Mouse (Mus musculus) cerebellum, postnatal 10 days (tissue): ENCODE data around the gene Tomm6.
"Not testable (repeated sequence)": the region's sequence is repeated elsewhere in the genome, so short reads cannot be mapped to it uniquely, and the experiment has no call there.

Experiments
- DNase-seq, 2 experiments: peaks; one replicate each; pipeline ENCODE4 v3.0.0; 2021; ENCODE audit warnings: mixed read lengths in 2 of 2

The Tomm6 gene

DNA sequence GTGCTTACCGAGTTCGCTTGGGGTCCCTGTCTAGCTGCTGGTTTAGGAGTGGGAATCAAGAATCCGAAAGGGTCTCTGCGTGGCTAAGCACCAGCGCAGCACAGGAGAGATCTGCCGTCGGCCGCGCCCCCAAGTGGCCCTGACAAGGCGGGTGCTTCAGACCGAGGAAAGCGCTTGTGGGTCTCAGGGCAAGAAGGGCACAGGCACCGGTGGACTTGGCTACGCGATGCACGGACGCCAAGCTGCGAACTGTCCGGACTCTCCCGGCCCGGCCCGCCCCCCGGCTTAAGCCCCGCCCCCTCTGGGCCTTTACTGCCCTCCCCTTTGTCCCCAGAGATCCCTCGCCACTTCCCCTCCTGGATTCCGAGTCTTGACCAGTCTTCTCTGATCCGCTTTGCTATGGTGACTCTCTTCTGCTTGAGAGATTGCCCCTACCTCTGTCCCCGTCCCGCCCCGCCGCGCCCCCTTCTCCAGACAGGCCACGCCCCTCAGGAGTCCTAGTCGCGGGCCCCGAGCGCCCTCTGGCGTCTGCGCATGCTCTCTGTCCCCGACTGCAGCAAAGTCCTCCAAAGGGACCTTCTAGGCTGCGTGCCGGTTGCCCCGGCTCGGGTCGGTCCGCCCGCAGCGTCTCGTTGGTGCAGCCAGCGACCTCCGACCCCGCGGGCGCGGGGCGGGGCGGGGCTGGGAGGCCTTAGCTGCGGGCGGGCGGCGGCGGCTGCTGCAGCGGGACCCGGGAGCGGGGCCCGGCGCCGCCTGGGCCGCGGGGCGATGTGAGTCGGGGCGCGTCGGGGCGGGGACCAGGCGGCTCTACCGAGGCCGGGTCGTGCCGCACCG, 6.5 kb upstream of the Tomm6 start, which contains the start of gene Prickle4:
Gene Prickle4, minus strand, starts transcription at position 234 of the 834 bp plus-strand sequence.
- peak; percentile 99 for DNase-seq

DNA sequence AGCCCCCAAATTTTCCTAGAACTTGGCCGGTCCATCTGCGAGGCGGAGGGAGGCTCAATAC, 6.1 kb upstream of the Tomm6 start, which contains the start of gene Gm21981:
Gene Gm21981, minus strand, starts transcription at position 14 of the 61 bp plus-strand sequence.
- no peak for DNase-seq

DNA sequence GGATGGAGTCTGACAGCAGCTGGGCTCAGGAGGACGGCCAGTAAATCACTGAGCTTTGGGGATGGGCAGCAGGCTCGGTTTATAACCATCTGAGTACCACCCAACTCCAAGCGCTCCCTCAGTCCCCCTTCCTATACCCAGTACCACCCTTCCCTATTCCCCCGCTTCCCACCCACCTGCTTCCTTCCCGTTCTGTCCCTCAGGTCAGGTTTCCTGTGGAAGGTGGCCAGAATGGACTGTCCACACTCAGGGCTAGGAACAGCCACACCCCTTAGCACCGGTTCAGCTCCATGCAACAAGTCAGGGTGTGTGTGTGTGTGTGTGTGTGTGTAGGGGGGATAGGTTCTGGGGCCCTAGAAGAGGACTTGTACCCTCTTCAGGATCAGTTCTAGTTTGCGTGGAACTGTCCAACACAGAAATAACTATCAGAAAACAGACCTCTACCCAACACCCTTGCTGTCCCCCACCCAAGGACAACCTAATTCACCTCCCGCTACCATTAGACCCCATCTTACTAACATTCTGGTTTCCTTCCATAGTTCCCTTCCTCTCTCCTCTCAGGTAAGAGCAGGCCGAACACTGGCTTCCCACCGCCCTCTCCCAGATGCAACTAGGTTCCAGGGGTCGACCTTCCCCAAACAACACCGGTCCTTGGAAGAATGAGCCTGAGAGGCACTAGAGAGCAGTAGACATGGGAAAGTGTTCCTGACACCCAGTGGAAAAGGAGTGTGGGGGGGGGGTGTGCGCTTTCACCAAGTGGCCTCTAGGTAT, 5.7 kb upstream of the Tomm6 start:
- no peak for DNase-seq

DNA sequence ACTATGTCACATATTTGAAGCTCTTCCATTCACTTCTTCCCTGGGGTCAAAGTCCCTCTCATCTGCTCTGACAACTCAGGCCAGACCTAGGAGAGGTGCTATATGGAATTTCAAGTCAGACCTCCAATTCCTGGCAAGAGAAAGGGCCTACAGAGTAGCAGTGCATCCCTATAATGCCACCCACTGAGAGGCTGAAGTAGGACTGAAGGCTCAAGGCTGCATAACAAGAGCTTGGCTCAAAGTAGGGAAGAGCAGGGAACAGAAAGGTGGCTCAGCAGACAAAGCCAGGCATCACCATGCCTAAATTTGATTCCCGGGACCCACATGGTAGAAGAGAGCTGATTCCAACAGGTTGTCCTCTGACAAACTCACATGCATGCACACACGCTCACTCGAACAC, 3.5 kb upstream of the Tomm6 start:
- no peak for DNase-seq

DNA sequence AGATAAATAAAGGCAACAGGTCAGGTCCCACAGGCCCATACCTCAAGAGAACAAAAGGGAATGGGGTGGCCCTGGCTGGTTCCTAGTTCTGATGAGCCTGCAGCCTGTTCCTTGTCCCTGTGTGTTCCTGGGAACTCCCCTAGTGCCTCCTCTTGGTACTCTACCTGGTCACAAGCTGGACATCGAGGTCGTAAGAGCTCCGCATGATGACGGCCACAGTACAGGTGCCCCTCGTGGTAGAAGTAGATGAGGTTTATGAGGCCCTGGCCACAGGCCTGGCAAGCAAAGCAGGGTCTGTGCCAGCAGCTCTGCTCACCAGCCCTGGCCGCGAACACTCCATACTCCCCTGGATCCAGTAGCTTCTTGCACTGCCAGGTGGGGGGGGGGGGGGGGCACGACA, 1.7 kb upstream of the Tomm6 start:
- DNase-seq = peak; percentile 28 to 34

DNA sequence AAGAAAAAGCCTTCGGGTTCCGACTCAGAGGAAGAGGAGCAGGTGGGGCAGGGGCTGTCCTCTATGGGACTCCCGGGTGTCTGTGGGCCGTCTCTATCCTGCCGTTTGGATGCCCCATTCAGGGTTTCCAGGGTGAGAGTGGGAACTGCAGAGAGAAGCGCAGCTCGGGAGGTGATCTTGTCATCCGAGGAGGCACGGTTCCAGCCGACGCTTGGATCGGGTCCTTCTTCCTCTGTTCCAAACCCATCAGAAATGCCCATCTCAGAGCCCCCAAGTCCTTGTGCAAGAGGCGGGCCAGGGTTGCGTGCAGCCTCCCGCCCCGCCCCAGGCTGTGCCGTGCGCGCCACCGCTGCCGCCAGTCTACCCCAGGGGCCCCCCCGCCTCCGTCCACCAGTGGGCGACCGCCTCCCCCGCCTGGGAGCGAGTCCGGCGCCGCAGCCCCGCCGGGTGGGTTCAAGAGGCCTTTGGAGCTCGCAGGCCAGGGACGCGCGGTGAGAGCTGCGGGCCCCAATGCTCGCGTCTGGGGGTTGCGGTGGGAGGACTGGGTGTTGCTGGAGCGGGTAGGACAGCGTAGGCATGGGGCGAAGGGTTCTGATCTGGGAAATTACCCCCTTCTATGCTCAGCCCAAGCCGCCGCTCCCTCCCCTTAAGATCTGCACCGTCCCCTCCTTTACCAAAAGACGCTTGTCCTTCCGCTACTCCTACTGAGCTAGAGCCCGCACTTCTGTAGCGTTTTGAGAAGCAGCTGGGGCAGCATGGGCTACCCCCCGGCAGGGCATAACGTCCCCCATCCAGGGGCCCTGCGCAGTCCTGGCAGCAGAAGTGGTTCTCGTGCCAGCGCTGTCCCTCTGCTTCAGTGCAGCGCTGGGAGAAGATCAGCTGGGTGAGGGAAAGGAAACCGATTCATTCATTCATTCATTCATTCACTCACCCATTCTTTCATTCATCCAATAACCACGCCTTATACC, 706 bp upstream of the Tomm6 start, which contains the start of gene Frs3:
Gene Frs3, plus strand, starts transcription at position 423 of the 968 bp plus-strand sequence.
- DNase-seq = peak; percentile 87 to 89

DNA sequence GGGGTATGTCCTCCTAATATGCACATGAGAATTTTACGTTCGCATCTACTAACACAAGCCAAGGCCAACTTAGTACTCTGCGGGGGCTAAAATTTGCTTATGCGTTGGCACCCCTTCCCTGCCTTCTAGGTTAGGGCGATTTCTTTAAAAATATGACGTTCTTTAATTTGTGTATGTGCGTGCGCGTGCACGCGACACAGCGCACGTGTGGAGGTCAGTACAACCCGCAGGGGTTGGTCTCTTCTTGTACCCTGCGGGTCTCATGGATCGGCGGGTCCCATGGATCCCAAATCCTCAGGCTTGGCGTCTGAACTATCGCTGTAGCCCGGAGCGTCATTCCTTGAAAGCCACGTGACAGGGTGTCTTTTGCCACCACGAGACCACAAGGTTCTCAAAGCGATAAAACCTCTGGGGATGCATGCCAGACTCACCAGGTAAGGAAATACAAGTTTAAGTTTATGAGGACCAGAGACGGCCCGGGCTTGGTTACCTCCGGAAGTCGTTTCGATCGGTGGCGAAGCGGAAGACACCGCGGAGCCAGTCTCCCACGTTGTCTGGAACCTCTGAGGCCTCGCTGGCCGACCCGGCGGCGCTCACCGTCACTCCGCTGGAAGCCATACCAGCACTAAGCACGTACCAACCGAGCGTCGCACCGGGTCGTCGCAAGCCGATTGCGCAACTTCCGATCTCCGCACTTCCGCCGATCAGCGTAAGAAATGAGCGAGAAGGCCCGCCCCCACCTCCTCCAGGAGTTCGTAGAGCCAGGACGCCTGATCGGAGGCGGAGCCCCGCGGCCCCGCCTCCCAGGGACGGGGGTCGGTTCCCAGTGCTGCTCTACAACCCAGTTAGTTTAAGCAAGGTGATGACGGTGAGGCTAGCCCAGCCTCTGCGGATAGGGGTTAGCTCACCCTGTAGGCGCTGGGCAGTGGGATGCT, 510 bp downstream of the Tomm6 start:
- peak; percentile 97 to 98 for DNase-seq

DNA sequence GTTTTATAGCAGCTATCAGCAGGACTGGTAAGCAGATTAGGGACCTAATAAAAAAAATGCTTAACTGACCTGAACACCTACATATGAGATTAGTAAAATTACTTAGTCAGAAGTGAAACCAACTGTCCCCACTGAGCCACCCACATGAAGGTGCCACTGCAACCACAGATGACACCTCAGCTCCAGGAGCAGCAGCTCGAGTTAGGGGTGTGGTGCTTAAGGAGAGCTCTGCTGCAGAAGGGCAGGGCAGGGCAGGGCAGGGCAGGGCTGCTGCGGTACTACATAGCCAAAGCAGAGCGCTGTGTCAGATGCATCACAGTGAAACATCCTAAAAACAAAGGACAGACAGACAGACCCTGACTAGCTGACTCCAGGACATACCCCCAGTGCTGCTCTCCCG, 5.3 kb downstream of the Tomm6 start:
- DNase-seq = no peak

DNA sequence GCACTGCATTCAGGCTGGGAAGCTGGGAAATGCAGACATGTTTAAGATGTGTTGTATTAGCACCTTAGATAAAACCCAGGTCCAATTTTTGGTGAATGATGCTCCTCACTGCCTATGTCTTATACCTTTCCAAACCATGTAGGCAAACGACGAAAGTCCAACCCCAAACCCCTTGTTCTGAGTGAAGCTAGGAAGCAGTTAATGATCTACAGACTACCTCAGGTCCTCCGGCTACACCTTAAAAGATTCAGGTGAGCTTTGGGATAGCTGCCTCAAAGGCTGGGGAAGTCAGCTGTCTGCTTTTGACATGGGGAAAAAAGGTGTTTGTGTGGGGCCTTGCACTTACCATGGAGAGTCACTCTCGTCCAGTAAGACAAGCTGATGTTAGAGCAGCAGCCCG, 9.5 kb downstream of the Tomm6 start:
- DNase-seq = no peak

DNA sequence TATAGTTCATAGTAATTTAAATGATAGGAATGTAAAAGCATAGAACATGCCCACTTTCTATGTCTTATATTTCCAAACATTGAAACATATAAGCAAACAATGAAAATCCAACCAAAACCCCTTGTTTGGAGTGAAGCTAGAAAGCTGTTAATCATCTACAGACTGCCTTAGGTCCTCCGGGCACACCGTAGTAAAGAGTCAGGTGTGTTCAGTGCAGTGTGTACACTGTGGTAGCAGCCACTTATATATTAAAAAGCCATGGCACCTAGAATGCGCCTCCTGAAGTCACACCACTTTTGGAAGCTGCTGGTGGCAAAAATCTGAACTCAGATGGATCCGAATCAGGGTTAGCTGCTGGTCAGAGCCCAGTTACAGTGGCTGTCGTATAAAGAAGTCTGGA, 9.9 kb downstream of the Tomm6 start:
- no peak for DNase-seq

DNA sequence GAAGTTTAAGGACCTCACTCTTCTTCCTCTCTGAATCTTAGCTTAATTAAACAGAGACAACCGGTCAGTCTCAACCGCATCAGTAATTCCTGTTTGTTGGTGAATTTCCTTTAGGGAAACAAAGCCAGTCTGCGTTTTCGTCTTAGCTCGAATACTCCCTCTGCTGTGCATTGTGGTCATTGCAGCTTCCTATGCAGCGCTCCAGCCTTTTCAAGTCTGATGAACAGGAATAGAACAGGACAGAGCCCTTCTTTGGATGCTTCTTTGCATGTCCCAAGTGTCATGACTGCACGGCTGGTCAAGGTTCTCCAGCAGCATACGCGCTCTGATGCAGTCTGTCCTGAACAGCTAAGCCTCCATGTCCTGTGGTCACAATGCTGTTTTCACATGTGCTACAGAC, 11.6 kb downstream of the Tomm6 start:
- peak; percentile 83 to 88 for DNase-seq

DNA sequence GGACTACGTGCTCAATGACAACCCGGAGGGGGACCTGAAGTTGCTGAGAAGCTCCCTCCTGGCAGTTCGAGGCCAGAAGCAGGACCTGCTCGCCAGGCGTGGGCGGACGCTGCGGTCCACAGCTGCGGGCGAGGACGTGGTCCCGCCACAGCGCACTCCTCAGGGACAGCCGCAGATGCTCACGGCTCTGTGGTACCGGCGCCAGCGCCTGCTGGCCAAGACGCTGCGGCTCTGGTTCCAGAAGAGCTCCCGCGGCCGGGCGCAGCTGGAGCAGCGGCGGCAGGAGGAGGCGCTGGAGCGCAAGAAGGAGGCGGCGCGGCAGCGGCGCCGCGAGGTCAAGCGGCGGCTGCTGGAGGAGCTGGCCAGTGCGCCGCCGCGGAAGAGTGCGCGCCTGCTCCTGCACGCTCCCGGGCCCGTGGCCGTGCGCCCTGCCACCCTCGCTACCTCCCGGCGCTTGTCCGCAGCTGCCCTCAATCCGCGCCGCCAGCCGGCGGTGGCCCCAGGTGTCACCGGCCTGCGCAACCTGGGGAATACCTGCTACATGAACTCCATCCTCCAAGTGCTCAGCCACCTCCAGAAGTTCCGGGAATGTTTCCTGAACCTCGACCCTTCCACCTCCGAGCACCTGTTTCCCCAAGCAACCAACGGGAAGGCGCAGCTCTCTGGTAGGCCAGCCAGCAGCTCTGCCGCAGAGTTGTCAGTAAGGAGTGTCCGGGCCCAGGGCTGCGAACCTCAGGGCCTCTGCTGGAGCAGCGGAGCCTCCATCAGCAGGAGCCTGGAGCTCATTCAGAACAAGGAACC, 15.7 kb downstream of the Tomm6 start:
- peak; percentile 44 to 56 for DNase-seq

DNA sequence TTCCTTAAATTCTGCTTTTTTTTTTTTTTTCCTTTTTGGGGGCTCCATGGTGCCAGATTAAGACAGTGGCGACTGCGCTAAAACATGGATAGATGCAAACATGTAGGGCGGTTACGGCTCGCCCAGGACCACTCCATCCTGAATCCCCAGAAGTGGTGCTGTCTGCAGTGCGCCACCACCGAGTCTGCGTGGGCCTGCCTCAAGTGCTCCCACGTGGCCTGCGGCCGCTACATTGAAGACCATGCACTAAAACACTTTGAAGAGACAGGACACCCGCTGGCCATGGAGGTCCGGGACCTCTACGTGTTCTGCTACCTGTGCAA, 16.2 kb downstream of the Tomm6 start:
- DNase-seq = peak in 1 of 2 experiments; percentile 21

DNA sequence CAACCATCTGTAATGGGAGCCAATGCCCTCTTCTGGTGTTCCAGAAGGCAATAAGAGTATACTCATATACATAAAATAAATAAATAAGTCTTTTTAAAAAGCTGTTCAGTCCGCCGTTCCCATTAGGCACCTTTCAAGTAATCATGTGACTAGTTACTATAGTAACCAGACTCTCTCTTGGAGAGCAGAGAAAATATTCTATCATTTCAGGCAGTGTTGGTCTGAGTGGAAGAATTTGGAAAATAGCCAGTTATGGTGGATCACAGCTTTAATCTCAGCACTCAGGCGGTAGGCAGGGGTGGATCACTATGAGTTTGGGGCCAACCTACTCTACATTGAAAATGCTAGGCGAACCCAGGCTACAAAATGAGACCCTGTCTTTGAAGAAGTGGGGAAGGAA, 19.0 kb downstream of the Tomm6 start:
- no peak for DNase-seq

DNA sequence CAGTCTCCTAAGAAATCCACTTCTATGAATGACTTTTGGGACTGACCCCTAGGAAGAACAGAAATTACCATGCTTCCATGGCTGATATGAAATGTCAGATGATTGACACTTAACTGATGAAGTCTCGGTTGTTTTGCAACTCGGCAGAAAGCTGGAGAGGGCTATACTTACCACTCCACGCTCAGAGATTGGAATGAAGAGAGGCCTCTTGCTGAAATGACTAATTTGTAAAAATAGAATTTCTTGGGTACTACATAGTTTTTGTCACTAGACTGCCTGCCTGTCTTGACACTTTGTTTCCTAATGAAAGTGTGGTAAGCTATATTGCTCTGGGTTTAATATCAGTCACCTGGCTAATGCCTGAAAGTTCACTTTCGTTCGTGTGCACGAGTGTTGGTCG, 23.7 kb downstream of the Tomm6 start:
- no peak for DNase-seq

DNA sequence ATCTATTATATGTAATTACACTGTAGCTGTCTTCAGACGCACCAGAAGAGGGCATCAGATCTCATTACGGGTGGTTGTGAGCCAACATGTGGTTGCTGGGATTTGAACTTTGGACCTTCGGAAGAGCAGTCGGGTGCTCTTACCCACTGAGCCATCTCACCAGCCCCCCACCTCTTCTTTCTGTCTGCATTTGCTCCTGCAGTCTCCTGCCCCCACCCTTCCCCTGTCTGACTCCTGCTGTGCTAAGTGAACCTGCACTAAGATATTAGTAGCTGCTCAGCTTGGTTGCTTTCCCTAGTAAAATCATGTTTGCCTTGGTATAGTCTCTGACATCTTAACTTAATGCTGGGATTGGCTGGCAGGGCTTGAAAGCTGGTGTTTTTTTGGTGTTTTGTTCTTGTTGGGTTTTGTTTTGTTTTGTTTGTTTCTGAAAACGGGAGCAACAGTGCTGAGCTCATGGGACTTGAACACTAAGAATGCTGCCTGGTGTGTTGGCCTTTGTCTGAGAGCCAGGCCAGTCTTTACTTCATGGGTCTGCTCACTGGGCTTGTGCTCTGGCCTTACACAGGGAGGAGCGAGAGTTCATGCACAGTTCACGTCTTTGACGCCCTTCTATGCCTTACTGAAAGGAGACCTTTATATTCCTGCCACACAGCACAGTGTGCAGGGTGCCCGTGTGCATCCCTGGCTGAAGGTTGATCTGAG, 25.0 kb downstream of the Tomm6 start:
- DNase-seq = no peak

DNA sequence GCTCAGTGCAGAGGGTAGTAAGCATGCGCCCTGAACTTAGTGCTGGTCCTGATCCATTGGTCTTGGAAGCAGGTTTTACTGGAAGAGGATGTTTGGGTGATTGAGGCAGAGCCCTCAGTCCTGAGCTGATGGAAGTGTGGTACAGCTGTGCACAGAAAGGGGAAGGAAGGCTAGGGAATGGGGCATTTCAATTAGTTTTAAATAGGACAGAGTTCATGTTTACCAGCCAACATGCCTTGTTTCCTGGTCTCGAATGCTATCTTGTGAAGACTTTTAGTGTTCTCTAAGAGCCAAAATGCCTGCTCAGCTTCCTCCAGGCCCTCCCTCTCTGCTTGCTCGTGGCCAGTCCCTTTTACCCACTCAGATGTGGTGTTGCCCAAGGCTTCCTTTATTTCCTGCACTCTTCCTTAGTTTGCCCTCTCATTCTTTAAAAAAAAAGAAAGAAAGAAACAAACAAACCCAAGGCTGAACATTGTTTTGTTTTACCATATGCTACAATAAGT, 29.4 kb downstream of the Tomm6 start:
- DNase-seq = no peak

DNA sequence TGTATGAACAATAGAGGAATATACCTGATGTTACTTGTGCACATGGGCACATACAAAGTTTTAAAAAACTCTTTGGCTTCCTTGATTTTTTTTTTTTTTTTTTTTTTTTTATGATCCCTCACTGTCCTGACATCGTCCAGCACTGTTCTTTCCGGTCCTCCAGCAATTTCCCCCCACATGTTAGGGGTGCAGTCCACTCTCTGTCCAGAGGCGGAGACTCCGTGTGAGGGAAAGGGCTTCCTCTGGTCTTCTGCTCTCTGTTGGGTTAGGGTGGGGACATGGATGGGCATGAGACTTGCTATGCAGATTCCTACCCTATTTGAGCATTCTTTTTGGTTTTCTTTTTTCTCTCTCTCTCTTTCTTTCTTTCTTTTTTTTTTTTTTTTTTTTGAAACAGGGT, 30.3 kb downstream of the Tomm6 start:
- no peak for DNase-seq

DNA sequence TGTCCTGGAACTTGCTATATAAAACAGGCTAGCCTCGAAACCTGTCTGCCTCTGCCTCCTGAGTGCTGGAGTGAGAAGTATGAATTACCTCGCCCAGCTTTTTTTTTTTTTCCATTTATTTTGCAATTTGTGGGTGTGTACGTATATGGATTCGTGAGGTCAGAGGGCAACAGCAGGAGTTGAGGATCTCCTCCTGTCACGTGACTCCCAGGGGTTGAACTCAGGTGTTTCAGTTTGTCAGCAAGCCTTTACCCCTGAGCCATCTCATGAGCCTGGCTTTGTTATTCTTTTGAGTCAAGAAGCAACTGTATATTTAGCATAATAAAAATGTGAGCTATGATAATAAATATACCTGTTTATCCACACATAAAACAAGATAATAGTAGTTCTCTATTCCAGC, 32.5 kb downstream of the Tomm6 start:
- DNase-seq = no peak

DNA sequence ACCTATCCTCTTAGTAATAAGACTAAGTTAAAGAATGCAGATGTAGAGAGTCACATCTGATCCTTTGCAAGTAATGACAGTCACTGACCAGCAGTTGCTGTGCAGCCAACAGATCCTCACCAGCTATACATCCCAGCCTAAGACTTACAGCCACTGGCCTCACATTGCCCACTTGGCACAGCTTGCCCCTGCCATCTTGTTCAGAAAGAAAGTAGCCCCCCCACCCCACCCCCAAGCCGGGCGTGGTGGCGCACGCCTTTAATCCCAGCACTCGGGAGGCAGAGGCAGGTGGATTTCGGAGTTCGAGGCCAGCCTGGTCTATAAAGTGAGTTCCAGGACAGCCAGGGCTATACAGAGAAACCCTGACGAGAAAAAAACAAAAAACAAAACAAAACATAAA, 33.8 kb downstream of the Tomm6 start:
- not testable (repeated sequence) for DNase-seq

DNA sequence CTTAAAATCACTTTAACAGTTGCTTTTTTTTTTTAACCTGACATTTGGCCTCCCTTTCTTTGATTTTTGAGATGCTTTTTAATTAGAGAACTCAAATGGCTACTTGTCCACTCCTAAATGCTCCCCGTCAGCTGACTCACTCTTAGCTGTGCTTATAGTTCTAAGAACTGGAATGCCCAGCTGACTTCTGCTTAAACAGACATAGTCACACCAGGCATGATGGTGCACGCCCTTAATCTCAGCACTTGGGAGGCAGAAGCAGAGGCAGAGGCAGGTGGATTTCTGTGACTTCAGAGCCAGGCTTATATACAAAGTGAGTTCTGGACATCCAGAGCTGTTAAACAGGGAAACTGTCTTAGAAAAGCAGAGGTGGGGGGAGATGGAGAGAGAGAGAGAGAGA, 36.2 kb downstream of the Tomm6 start:
- DNase-seq = no peak
